Mouse (Mus musculus) stomach, postnatal 0 days (tissue): ENCODE measurements around the gene Mad1l1.

Source experiments
- CTCF ChIP-seq: IDR thresholded peaks from 2 replicates; pipeline ENCODE4 v1.5.1; 2016; ENCODE audit warnings: antibody characterized with exemption, low read depth, mild to moderate bottlenecking, moderate library complexity
- EP300 ChIP-seq: optimal IDR thresholded peaks from 2 replicates; pipeline ENCODE3; 2016; ENCODE audit warnings: antibody characterized with exemption

GRCm38 (mm10) chr5:140282900-140283299 is 38.5 kb downstream of the Mad1l1 start:
- TF ChIP-seq CTCF (no peak), EP300 (no peak)
